Mouse (Mus musculus): ENCODE results near the gene H2afy.

H2afy gene

GRCm38 (mm10) chr13:56144021-56144420, 7.9 kb upstream of the H2afy start:
- DNase-seq: peak; percentile 68

- DNase-seq: no peak
These were observed 7.0 kb upstream of the H2afy start for GRCm38 (mm10) chr13:56143151-56143513.

- DNase-seq: no peak
These were observed 6.4 kb upstream of the H2afy start for GRCm38 (mm10) chr13:56142382-56143150.

GRCm38 (mm10) chr13:56139167-56139751, 3.1 kb upstream of the H2afy start:
- no peak for DNase-seq

GRCm38 (mm10) chr13:56135231-56136052, 719 bp downstream of the H2afy start:
- peak; percentile 92 for DNase-seq

- peak; percentile 30 for DNase-seq
These were observed 1.5 kb downstream of the H2afy start for GRCm38 (mm10) chr13:56134631-56135181.

- DNase-seq: no peak
These were observed 2.1 kb downstream of the H2afy start for GRCm38 (mm10) chr13:56134031-56134430.

GRCm38 (mm10) chr13:56132941-56133340, 3.2 kb downstream of the H2afy start:
- no peak for DNase-seq

- no peak for DNase-seq
These were observed 3.7 kb downstream of the H2afy start for GRCm38 (mm10) chr13:56132326-56132936.

GRCm38 (mm10) chr13:56130544-56130943, 5.6 kb downstream of the H2afy start:
- DNase-seq: no peak

GRCm38 (mm10) chr13:56129578-56129977, 6.6 kb downstream of the H2afy start:
- no peak for DNase-seq

- no peak for DNase-seq
These were observed 7.1 kb downstream of the H2afy start for GRCm38 (mm10) chr13:56129014-56129413.

GRCm38 (mm10) chr13:56125632-56126031, 10.5 kb downstream of the H2afy start:
- DNase-seq: no peak

- no peak for DNase-seq
These were observed 13.1 kb downstream of the H2afy start for GRCm38 (mm10) chr13:56123075-56123474.

GRCm38 (mm10) chr13:56117991-56118765, 18.0 kb downstream of the H2afy start:
- DNase-seq: no peak

GRCm38 (mm10) chr13:56115906-56116305, 20.3 kb downstream of the H2afy start:
- no peak for DNase-seq

GRCm38 (mm10) chr13:56115386-56115785, 20.8 kb downstream of the H2afy start:
- peak; percentile 33 for DNase-seq

- peak; percentile 47 for DNase-seq
These were observed 22.5 kb downstream of the H2afy start for GRCm38 (mm10) chr13:56113431-56114248.

- DNase-seq: no peak
These were observed 23.2 kb downstream of the H2afy start for GRCm38 (mm10) chr13:56112980-56113379.

GRCm38 (mm10) chr13:56112496-56112895, 23.7 kb downstream of the H2afy start:
- no peak for DNase-seq

- no peak for DNase-seq
These were observed 24.6 kb downstream of the H2afy start for GRCm38 (mm10) chr13:56111601-56112000.

Data from kidney, adult 9 months (tissue).